Mouse (Mus musculus) adrenal gland, adult 8-10 months (tissue): ENCODE measurements around the gene Gm47985. TPM values are rescaled to one million over a fixed set of nuclear protein-coding genes. Genes with fewer than 3 reads are reported as not detected.
"Not testable (repeated sequence)": the region's sequence is repeated elsewhere in the genome, so short reads cannot be mapped to it uniquely, and the experiment has no call there.

Experiments used
- DNase-seq: peaks from one replicate; pipeline ENCODE4 v3.0.0; 2022
- total RNA-seq, 4 experiments: library from RNA; stranded (reverse); gene quantifications; 2 replicates each; pipeline ENCODE4 v1.2.4; 2022

Gm47985 gene
- total RNA-seq, 4 experiments from 2014 or later, result not detected

GRCm38 (mm10) chr1:151177937-151178271 lies 4.4 kb upstream of the Gm47985 start:
- no peak for DNase-seq

DNA sequence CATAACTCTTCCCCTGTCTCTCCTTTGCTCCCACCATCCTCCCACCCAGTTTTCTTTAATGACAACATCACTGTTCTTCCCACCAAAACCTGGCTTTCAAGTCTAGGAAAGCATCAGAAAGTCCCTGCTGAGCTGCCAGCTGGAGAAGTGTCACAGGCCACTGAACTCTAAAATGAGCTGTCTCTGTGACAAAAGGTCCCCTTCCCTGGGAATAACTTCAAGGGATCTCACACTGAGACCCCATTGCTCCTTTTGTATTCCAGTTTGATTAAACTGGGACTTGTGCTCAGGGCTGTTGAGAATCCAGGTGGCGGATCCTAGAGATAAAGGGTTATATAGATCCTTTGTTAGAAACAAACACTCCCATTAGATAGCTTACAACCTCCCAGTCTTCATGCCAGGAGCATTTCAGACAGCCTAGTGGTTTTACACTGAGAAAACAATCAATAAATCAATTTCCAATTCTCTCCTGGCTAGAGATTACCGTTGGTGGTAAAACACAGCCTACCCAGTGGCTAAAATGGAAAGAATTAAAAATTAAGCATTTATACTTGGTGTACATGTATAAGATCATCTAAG lies 3.7 kb upstream of the Gm47985 start:
- DNase-seq, result no peak

DNA sequence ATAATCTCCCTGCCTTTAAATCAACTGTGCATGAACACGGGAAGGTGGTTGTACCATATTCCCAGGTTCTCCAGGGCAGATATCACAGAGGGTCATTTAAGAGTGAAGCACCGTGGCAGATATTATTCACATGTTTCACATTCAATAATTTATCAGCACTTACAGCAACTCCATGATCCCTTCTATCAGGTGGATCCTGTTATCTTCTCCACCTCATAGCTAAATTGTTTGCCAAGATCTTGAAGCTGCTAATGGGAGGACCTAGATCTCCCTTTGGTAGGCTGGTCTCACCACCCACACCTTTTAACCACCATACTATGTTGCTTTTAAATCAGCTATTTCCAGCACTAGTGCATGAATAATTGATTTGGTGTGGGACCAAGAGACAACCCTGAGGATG lies 2.2 kb upstream of the Gm47985 start:
- DNase-seq, result no peak

DNA sequence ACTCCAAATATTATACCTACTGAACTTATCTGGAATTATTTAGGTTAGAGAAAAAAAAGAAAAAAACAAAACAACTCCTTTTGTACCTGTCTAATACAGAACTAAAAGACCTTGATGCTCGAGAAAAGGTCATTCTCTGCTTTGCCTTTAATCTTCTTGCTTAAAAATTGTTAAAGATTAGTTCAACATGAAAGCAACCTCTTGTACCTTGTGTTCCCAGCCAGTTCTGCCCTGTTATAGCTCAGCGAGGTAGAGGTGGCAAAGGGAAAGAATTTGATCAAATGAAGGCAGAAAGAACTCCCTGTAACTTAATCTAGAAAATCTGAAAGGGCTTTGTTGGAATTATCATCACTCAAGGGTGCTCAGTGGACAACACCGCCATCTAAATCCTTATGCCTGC lies 3.8 kb downstream of the Gm47985 start:
- DNase-seq, result not testable (repeated sequence)

GRCm38 (mm10) chr1:151186879-151187424 lies 4.6 kb downstream of the Gm47985 start:
- DNase-seq, result not testable (repeated sequence)

GRCm38 (mm10) chr1:151188469-151188868 lies 6.1 kb downstream of the Gm47985 start:
- no peak for DNase-seq

GRCm38 (mm10) chr1:151192075-151192474 lies 9.7 kb downstream of the Gm47985 start, which contains the start of gene Gm8947:
Gene Gm8947, plus strand, starts transcription at chr1:151192376.
- DNase-seq, result not testable (repeated sequence)

DNA sequence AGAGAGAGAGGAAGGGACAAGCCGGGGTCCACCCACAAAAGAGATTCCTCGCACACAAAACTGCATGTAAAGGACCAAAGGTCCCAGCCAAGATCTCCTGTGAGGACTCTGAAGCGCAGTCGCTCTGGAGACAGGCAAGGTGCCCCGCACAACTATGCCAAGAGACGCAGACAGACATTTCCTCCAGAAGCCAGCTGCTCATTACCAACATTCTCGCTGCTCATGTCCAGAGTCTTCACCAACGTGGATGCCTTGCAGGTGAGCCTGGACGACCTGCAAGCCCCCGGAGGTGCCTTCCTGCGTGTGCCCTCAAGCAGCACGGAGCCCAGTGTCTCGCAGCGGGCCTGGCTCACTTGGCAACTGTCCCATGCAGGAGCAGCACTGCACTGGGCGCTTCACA lies 10.4 kb downstream of the Gm47985 start:
- not testable (repeated sequence) for DNase-seq

DNA sequence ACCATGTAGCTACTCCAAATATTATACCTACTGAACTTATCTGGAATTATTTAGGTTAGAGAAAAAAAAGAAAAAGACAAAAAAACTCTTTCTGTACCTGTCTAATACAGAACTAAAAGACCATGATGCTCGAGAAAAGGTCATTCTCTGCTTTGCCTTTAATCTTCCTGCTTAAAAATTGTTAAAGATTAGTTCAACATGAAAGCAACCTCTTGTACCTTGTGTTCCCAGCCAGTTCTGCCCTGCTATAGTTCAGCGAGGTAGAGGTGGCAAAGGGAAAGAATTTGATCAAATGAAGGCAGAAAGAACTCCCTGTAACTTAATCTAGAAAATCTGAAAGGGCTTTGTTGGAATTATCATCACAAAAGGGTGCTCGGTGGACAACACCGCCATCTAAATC lies 13.6 kb downstream of the Gm47985 start:
- DNase-seq, result not testable (repeated sequence)

GRCm38 (mm10) chr1:151196690-151197089 lies 14.4 kb downstream of the Gm47985 start:
- not testable (repeated sequence) for DNase-seq

DNA sequence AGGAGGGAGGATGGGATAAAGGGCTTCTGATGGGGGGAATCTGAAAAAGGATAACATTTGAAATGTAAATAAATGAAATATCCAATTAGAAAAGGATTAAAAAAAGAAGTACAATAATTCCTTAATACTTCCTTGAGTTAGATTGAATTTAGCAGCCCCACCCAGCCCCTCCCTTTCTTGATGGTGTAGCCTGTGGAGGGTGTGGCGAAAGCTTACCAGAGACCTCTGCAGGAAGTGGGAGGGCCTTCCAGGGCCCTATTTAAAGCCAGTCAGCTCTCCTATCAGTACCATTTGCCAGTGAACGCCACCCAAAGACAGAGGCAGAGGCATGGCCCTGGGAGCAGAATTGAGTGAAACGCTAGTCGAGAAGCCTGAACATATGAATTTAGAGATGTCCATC lies 15.8 kb downstream of the Gm47985 start, which contains the start of gene Gm47995:
TSS of gene Gm47995 (plus strand) at position 329 of the 400 bp plus-strand sequence.
- not testable (repeated sequence) for DNase-seq

DNA sequence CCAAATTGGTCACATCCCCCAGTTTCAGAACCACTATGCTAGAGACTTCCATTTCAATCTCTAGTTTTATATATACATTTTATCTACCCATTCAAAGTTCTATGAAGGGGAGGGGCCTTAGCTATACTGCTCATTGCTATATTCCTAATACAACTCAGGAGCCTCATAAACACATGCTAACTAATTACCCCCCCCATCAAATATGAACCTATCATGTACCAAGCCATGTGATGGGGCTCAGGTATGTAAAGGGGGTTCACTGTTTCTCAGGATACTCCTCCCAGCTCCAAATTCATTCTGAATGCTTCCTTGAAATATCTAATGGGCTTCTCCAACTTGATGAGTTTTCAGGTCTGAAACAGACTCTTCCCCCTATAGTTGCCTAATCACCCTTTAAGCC lies 18.3 kb downstream of the Gm47985 start:
- not testable (repeated sequence) for DNase-seq

DNA sequence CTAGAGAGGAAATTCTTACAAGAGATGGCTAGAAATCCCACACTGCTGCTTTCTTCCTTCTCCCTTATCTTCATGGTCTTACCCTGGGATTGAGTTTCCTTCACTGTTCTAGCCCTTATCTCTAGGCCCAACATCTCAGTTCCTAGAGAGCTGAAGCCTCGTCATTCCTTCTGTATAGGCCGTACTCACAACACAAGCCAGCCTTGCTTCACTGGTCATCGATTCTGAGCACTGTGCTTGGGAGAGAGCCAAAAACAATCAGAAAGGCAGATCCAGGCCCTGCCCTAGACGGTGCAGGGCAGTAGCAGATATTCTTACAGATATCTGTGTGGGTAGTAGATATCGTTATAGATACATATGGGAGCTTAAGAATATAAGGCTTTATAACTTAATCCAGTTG lies 20.4 kb downstream of the Gm47985 start:
- DNase-seq, result not testable (repeated sequence)

DNA sequence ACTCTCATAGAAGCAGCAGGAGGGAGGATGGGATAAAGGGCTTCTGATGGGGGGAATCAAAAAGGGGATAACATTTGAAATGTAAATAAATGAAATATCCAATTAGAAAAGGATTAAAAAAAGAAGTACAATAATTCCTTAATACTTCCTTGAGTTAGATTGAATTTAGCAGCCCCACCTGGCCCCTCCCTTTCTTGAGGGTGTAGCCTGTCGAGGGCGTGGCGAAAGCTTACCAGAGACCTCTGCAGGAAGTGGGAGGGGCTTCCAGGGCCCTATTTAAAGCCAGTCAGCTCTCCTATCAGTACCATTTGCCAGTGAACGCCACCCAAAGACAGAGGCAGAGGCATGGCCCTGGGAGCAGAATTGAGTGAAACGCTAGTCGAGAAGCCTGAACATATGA lies 21.5 kb downstream of the Gm47985 start, which contains the start of gene 3110040M04Rik:
TSS of gene 3110040M04Rik (plus strand) at position 304 of the 400 bp plus-strand sequence.
- not testable (repeated sequence) for DNase-seq

DNA sequence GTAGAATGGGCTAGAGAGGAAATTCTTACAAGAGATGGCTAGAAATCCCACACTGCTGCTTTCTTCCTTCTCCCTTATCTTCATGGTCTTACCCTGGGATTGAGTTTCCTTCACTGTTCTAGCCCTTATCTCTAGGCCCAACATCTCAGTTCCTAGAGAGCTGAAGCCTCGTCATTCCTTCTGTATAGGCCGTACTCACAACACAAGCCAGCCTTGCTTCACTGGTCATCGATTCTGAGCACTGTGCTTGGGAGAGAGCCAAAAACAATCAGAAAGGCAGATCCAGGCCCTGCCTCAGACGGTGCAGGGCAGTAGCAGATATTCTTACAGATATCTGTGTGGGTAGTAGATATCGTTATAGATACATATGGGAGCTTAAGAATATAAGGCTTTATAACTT lies 26.2 kb downstream of the Gm47985 start:
- DNase-seq, result not testable (repeated sequence)

- DNase-seq, result not testable (repeated sequence)
Observed at GRCm38 (mm10) chr1:151208944-151209343, 26.6 kb downstream of the Gm47985 start.

DNA sequence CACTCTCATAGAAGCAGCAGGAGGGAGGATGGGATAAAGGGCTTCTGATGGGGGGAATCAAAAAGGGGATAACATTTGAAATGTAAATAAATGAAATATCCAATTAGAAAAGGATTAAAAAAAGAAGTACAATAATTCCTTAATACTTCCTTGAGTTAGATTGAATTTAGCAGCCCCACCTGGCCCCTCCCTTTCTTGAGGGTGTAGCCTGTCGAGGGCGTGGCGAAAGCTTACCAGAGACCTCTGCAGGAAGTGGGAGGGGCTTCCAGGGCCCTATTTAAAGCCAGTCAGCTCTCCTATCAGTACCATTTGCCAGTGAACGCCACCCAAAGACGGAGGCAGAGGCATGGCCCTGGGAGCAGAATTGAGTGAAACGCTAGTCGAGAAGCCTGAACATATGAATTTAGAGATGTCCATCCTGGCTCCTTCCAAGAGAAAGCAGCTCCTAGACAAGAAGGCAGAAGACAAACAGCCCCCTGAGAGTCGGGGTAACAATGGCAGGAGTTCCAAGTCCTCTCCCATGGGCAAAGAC lies 27.6 kb downstream of the Gm47985 start, which contains the start of gene Gm47996:
TSS of gene Gm47996 (plus strand) at position 308 of the 532 bp plus-strand sequence.
- DNase-seq, result not testable (repeated sequence)

DNA sequence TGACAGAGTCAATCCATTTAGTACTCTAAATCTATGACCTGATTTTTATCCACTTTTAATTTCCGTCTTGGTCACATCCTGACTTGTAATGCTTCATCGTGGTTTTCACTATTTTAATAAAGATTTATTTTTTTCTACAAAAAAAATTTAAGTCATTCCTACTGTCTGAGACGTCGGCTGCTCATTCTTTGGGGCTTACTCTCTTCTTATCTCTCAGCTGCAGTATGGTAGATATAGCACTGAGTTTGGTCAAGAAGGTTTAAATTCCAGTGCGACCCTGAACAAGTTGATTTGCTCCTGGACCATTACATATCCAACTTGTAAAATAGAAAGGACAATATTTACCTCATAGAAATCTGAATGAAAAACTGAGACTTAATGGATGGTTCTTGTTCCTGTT lies 29.3 kb downstream of the Gm47985 start:
- DNase-seq, result not testable (repeated sequence)

GRCm38 (mm10) chr1:151214862-151215261 lies 32.5 kb downstream of the Gm47985 start:
- DNase-seq, result no peak

GRCm38 (mm10) chr1:151215985-151216384 lies 33.6 kb downstream of the Gm47985 start:
- DNase-seq, result no peak

GRCm38 (mm10) chr1:151216417-151216816 lies 34.1 kb downstream of the Gm47985 start:
- DNase-seq, result no peak

DNA sequence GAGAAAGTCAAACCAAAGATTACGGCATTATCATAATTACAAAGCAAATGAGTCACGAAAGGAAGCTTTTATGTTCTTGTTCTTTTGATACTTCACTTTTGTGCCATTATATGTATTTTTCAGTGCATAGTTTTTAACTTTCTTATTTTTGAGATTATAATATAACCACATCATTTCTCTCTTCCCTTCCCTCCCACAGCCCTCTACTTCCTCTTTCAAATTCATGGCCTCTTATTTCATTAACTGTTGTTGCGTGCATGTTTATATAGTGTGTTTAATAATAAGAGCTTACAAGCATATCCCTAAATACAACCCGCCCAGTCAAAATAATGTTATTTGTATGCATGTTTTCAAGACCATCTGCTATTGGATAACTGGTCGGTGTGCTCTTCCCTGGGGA lies 36.7 kb downstream of the Gm47985 start:
- no peak for DNase-seq

DNA sequence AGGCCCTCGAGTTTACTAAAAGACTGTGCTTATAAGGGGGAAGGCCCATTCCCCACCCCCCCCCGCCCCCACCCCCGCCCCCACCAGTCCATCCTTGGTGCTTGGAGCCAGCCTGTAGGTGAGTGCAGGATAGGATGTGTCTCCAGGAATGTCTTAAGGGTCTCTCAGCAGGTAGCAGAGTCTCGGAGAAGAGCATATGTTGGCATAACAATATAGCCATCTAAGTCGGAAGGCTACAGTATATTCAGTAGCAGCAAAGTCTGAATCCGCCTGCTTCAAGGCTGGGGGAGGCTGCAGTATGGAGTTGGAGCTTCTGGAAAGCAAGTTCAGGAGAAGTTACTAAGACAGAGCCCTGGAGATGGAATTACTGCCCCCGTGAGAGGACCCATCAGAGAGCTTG lies 37.8 kb downstream of the Gm47985 start:
- no peak for DNase-seq
